Mouse (Mus musculus) kidney, adult 2 months (tissue): ENCODE results near the gene Fblim1.

Experiments used
- CTCF ChIP-seq: fragments of 200-500 bp; conservative IDR thresholded peaks from 2 replicates; pipeline ENCODE4 v1.5.1; 2011; ENCODE audit warnings: low read depth, mild to moderate bottlenecking, control low read depth, low read length, moderate library complexity, mixed read lengths; ENCODE audit not compliant: insufficient read depth, insufficient read length
- POLR2A ChIP-seq: fragments of 200-500 bp; IDR thresholded peaks from one replicate; pipeline ENCODE4 v1.6.1; 2011; ENCODE audit warnings: low read depth, low read length, control low read depth

GRCm38 (mm10) chr4:141645988-141646387 is 40.1 kb upstream of the Fblim1 start:
- TF ChIP-seq POLR2A (no peak), CTCF (no peak)
